Mouse (Mus musculus): ENCODE measurements around the gene Tmc3.

- TF ChIP-seq CTCF (IDR thresholded peaks at IDR 0.05; ENCODE audit: control insufficient read depth, insufficient read depth, insufficient read length) (no peak), MAX (IDR thresholded peaks at IDR 0.05) (no peak), MYOD1 (IDR thresholded peaks at IDR 0.05; ENCODE audit: control insufficient read depth, insufficient read length, low read depth) (no peak), MYOG (IDR thresholded peaks at IDR 0.05; ENCODE audit: control insufficient read depth, extremely low read depth, insufficient read length) (no peak), USF1 (IDR thresholded peaks at IDR 0.05; ENCODE audit: low read depth) (no peak)
These were observed 39.3 kb downstream of the Tmc3 start for GRCm38 (mm10) chr7:83624065-83624464.

Data from C2C12 (cell line).